Mouse (Mus musculus): ENCODE data around the gene Noc2l. TPM values are rescaled to one million over a fixed set of nuclear protein-coding genes. Genes with fewer than 3 reads are reported as not detected.

The Noc2l gene
- polyA plus RNA-seq, 1 experiment, result 158 TPM

- WGBS, result 69% methylated on average over 12 of the region's 12 CpGs
- H3K27ac ChIP-seq (ENCODE audit: control insufficient read depth, insufficient read depth, low read length), result peak overlapping the region; percentile 53
- no peak for TF ChIP-seq POLR2A (IDR thresholded peaks at IDR 0.05; ENCODE audit: control insufficient read depth, extremely low read depth, insufficient read depth, low read length, poor library complexity)
- no peak for TF ChIP-seq CTCF (IDR thresholded peaks at IDR 0.05; ENCODE audit: borderline replicate concordance, control insufficient read depth, extremely low read depth, insufficient read depth, low read length, poor library complexity)
- H3K4me3 ChIP-seq (ENCODE audit: control insufficient read depth, insufficient read depth, low read length), result peak overlapping the region; percentile 18
- DNase-seq, result no peak
- no peaks in the 10 kb centered on the region for H3K36me3 ChIP-seq (ENCODE audit: control insufficient read depth, insufficient read depth, low read length)
- no peaks in the 10 kb centered on the region for H3K27me3 ChIP-seq (ENCODE audit: control insufficient read depth, insufficient read depth, low read length)
- H3K4me1 ChIP-seq (replicated peaks; ENCODE audit: control insufficient read depth, insufficient read depth, low read length), result peaks cover 29% of the 10 kb centered on the region
These were observed 33.3 kb upstream of the Noc2l start for GRCm38 (mm10) chr4:156202462-156202893.

GRCm38 (mm10) chr4:156203001-156203412 lies 32.8 kb upstream of the Noc2l start, which contains the start of gene AW011738:
Gene AW011738, plus strand, starts transcription at chr4:156203304.
- DNase-seq, result peak; percentile 75
- H3K27ac ChIP-seq (ENCODE audit: control insufficient read depth, insufficient read depth, low read length), result peak within 1 kb of the TSS; percentile 53
- no peaks in the 10 kb centered on the region for H3K27me3 ChIP-seq (ENCODE audit: control insufficient read depth, insufficient read depth, low read length)
- TF ChIP-seq POLR2A (IDR thresholded peaks at IDR 0.05; ENCODE audit: control insufficient read depth, extremely low read depth, insufficient read depth, low read length, poor library complexity) (0 out of 2 replicates have a peak, but pooled peaks have one; percentile 57), CTCF (IDR thresholded peaks at IDR 0.05; ENCODE audit: borderline replicate concordance, control insufficient read depth, extremely low read depth, insufficient read depth, low read length, poor library complexity) (no peak)
- peaks cover 27% of the 10 kb centered on the region for H3K4me1 ChIP-seq (replicated peaks; ENCODE audit: control insufficient read depth, insufficient read depth, low read length)
- peak within 1 kb of the TSS; percentile 60 for H3K4me3 ChIP-seq (ENCODE audit: control insufficient read depth, insufficient read depth, low read length)
- WGBS, result under 1% methylated on average over 39 of the region's 39 CpGs
- no peaks in the 10 kb centered on the region for H3K36me3 ChIP-seq (ENCODE audit: control insufficient read depth, insufficient read depth, low read length)

GRCm38 (mm10) chr4:156203413-156204131 lies 32.2 kb upstream of the Noc2l start:
- 0 out of 2 replicates have a peak, but pooled peaks have one; percentile 4 for TF ChIP-seq POLR2A (IDR thresholded peaks at IDR 0.05; ENCODE audit: control insufficient read depth, extremely low read depth, insufficient read depth, low read length, poor library complexity)
- no peak for TF ChIP-seq CTCF (IDR thresholded peaks at IDR 0.05; ENCODE audit: borderline replicate concordance, control insufficient read depth, extremely low read depth, insufficient read depth, low read length, poor library complexity)
- peak; percentile 35 for DNase-seq
- WGBS, result under 1% methylated on average over 49 of the region's 49 CpGs
- Histone ChIP-seq H3K4me3 (ENCODE audit: control insufficient read depth, insufficient read depth, low read length) (peak overlapping the region; percentile 60), H3K4me1 (replicated peaks; ENCODE audit: control insufficient read depth, insufficient read depth, low read length) (peaks cover 26% of the 10 kb centered on the region), H3K27ac (ENCODE audit: control insufficient read depth, insufficient read depth, low read length) (peak overlapping the region; percentile 7; the same call in 1 of the 2 replicates), H3K36me3 (ENCODE audit: control insufficient read depth, insufficient read depth, low read length) (no peaks in the 10 kb centered on the region), H3K27me3 (ENCODE audit: control insufficient read depth, insufficient read depth, low read length) (no peaks in the 10 kb centered on the region)

GRCm38 (mm10) chr4:156208872-156209271 lies 26.9 kb upstream of the Noc2l start:
- Histone ChIP-seq H3K27ac (ENCODE audit: control insufficient read depth, insufficient read depth, low read length) (no peak overlapping the region), H3K36me3 (ENCODE audit: control insufficient read depth, insufficient read depth, low read length) (no peaks in the 10 kb centered on the region), H3K4me3 (ENCODE audit: control insufficient read depth, insufficient read depth, low read length) (no peak overlapping the region), H3K4me1 (replicated peaks; ENCODE audit: control insufficient read depth, insufficient read depth, low read length) (peaks cover 8% of the 10 kb centered on the region), H3K27me3 (ENCODE audit: control insufficient read depth, insufficient read depth, low read length) (no peaks in the 10 kb centered on the region)
- 96% methylated on average over 4 of the region's 4 CpGs for WGBS
- TF ChIP-seq POLR2A (IDR thresholded peaks at IDR 0.05; ENCODE audit: control insufficient read depth, extremely low read depth, insufficient read depth, low read length, poor library complexity) (no peak), CTCF (IDR thresholded peaks at IDR 0.05; ENCODE audit: borderline replicate concordance, control insufficient read depth, extremely low read depth, insufficient read depth, low read length, poor library complexity) (no peak)
- no peak for DNase-seq

- H3K27me3 ChIP-seq (ENCODE audit: control insufficient read depth, insufficient read depth, low read length), result no peaks in the 10 kb centered on the region
- no peaks in the 10 kb centered on the region for H3K36me3 ChIP-seq (ENCODE audit: control insufficient read depth, insufficient read depth, low read length)
- TF ChIP-seq POLR2A (IDR thresholded peaks at IDR 0.05; ENCODE audit: control insufficient read depth, extremely low read depth, insufficient read depth, low read length, poor library complexity) (no peak), CTCF (IDR thresholded peaks at IDR 0.05; ENCODE audit: borderline replicate concordance, control insufficient read depth, extremely low read depth, insufficient read depth, low read length, poor library complexity) (no peak)
- no peaks in the 10 kb centered on the region for H3K4me1 ChIP-seq (replicated peaks; ENCODE audit: control insufficient read depth, insufficient read depth, low read length)
- 77% methylated on average over 13 of the region's 13 CpGs for WGBS
- no peak overlapping the region for H3K4me3 ChIP-seq (ENCODE audit: control insufficient read depth, insufficient read depth, low read length)
- H3K27ac ChIP-seq (ENCODE audit: control insufficient read depth, insufficient read depth, low read length), result no peak overlapping the region
- DNase-seq, result no peak
These were observed 25.7 kb upstream of the Noc2l start for GRCm38 (mm10) chr4:156209963-156210635.

GRCm38 (mm10) chr4:156213134-156213533 lies 22.7 kb upstream of the Noc2l start:
- no peaks in the 10 kb centered on the region for H3K4me1 ChIP-seq (replicated peaks; ENCODE audit: control insufficient read depth, insufficient read depth, low read length)
- H3K27me3 ChIP-seq (ENCODE audit: control insufficient read depth, insufficient read depth, low read length), result no peaks in the 10 kb centered on the region
- DNase-seq, result no peak
- no peak overlapping the region for H3K4me3 ChIP-seq (ENCODE audit: control insufficient read depth, insufficient read depth, low read length)
- TF ChIP-seq POLR2A (IDR thresholded peaks at IDR 0.05; ENCODE audit: control insufficient read depth, extremely low read depth, insufficient read depth, low read length, poor library complexity) (no peak), CTCF (IDR thresholded peaks at IDR 0.05; ENCODE audit: borderline replicate concordance, control insufficient read depth, extremely low read depth, insufficient read depth, low read length, poor library complexity) (no peak)
- H3K36me3 ChIP-seq (ENCODE audit: control insufficient read depth, insufficient read depth, low read length), result no peaks in the 10 kb centered on the region
- WGBS, result 97% methylated on average over 13 of the region's 13 CpGs
- no peak overlapping the region for H3K27ac ChIP-seq (ENCODE audit: control insufficient read depth, insufficient read depth, low read length)
